Mouse (Mus musculus) gastrocnemius, postnatal 4 days (tissue): ENCODE measurements around the gene Col23a1. TPM values are rescaled to one million over a fixed set of nuclear protein-coding genes. Genes with fewer than 3 reads are reported as not detected.
A peak's percentile ranks its signal among the peaks of the same experiment; 100 is the strongest.

Experiments used
- DNase-seq, 2 experiments: peaks; one replicate each; pipeline ENCODE4 v3.0.0; 2021 to 2022; ENCODE audit warnings: low spot score in 2 of 2, mixed read lengths in 2 of 2
- total RNA-seq, 2 experiments: library from RNA; stranded (reverse); gene quantifications; 2 replicates each; pipeline ENCODE4 v1.2.3; 2021

Gene Col23a1
- total RNA-seq, 2 experiments from 2014 or later = 25.0 to 34.6 TPM

DNA sequence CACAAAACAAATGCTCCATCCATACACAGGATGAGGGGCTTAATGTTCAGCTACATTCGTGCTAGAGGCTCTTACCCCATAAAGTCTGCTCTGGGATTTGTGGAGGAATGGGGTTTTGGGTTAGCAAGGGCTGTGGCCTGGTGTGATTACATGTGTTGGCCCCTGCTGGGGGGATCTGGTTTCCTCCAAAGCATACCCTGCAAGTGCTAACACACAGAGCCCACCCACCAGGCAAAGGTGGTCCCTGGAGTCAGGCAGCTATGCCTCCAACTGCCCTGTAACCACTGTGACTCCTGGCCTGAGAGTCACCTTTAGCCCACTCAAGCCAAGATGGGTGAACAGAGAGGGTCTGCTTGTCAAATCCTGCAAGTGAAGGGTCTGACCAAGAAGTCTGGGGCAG lies 82.2 kb downstream of the Col23a1 start:
- DNase-seq = no peak

DNA sequence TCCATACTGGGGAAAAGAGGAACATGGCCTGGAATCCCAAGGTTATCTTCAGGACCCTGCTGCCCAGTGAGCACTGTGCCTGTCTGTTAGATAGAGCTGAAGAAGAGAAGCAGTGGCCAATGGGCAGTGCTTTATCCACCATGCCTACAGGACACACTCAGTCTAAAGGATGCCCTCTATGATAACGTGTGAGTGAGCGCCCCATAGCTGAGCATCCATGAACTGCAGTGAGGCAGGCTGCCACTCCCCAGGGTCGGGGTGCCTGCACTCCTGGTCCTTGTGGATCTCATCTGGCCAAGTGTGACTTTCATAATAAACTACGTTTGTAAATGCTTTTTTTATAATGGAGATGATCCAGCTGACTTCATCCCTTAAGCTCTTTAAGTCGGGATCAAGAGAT lies 87.5 kb downstream of the Col23a1 start:
- peak in 1 of 2 experiments; percentile 16 for DNase-seq

DNA sequence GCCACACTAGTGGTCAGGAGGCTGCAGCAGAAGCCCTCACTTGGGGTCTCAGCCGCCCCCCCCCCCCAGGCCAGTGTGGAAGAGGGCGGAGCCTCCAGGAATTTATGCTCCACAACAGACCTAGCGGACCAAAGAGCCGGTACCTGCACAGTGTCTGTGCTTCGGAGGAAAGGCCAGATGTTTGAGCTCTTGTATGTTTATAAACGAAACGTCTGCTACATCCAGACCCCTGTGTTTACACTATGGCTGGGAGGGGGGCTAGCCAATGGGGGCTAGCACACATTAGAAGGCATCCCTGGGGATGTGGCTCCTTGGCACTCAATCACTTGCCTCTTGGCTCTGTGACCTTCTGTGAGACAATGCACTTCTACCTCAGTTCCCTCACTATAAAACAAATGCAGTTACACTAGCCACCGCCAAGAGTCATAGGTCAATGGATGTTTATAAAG lies 99.2 kb downstream of the Col23a1 start:
- DNase-seq = no peak

DNA sequence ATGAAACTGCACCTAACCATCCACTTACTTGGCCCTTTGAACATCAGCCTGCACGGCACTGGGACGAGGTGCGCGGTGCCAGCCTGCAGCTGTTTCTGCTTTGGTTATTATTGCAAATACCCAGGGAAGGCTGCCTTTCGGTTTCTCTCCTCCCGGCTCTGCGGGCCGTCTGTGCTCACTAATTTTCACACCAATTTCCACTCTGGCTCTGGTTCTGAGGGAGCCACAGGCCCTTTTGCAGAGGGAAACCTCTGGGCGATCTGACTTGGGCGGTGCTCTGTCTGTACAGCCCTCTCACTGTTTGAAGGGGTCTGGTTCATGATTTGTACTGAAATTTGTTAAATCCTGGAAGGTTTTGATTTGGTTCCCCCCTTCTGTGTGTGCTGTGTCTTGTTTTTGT lies 100.0 kb downstream of the Col23a1 start:
- DNase-seq = no peak

DNA sequence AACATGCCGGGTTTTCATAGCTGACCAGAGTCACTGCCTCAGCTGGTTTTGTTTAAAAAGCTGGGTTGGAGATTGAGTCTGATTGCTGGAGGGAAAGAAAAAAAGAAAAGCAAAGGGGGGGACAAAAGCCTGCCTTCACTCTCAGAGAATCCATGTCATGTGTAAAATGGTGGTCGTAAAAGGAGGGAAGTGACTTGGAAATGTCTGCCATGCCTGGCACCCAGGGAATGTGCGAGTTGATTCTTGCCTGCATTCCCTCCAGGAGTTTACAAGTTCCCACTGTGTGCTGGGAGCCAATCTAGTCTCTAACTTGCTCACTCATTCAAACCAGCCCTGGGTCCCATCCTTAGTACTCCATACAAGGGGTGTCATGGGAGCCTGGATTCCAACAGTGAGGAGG lies 100.8 kb downstream of the Col23a1 start:
- DNase-seq = no peak

DNA sequence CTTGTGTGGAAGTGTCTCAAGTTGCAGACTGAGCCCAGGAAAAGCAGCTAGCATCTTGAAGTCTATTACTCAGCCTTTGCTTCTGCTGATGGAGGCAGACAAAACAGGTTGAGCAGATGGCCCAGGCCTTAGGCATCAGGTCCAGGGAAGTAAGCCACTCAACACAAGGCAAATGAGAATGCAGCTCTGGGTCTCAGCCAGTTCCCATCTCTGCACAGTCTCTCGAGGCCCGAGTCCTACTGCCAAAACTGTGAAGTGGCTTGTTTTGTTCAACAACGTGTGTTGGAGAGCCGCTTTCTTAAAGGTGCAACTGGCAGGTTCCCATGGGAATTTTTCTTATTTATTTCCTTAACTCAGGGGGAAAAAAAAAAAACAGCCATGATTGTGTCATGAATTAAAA lies 101.8 kb downstream of the Col23a1 start:
- peak in 1 of 2 experiments; percentile 28 for DNase-seq

DNA sequence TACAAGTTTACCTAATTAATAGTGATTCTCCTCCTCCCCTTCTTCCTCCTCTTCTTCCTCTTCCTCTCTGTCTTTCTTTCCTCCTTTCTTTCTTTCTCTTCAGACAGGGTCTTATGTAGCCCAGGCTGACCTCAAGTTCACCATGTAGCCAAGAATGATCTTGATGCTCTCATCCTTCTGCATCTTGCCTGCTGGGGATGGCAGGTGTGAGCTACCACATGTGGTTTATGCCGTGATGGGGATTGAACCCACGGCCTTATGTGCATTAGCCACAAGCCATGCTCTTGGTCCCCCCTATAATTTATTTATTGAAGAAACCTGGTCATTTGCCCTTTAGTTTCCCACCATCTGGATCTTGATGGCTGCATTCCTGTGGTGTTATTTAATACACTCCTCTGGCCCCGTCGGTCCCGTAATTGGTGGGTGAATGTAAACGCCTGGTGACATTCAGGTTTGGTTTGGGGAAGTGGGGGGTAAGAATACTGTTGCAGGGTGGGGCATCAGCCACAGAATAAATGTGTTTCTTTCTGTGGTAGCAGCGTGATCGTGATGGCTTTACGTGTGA lies 104.7 kb downstream of the Col23a1 start:
- DNase-seq = no peak

DNA sequence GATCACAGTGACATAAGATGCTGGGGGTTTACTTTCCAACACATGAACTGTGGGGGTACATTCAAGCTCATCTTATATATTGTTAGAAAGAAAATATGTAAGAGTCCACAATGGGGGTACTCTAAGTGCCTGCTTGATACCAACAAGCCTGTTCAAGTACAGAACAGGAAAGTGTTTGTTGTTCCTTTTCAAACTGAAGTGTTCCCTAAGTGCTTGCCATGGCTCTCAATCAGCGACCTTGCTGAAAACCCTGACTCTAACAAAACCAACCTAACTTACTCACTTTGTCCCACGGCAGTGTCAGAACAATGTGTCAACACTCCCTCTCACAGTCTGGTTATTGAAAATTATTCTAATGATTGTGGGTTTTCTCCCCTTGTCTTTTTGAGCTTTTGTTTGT lies 106.7 kb downstream of the Col23a1 start:
- no peak for DNase-seq

DNA sequence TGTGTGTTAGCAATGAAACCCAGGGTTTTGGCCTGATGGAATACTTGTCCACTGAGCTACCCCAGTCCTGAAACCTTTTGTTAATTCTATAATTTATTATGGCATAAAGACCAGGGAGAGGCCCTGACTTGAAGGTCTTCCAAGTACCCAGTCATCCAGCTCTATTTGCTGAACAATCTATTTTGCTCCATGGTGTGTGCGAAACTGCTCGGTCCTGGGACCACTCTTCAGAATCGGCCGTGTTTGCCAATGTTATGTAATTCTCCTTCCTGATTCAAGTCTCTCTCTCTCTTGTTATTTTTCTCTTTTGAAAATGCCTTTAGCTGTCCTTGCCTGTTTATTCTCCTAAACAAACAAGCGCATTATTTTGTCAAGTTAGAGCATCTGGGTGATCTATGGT lies 108.4 kb downstream of the Col23a1 start:
- no peak for DNase-seq

DNA sequence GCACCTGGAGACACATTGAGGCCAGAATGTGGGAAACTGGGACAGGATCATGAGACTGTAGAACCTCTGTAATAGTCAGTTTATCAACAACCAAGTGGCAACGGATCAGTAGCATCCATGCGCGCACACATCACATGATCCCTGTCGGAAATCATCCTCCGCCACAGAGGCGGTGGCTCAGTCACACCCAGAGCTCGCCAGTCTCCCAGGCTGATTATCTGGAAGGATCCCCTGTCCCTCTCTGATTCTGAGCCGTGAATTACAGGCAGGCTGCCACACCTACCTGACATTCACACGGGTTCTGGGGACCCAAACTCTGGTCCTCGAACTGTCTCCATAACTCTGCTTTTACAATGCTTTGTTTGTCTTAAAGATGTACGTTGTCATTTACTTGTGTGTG lies 110.6 kb downstream of the Col23a1 start:
- no peak for DNase-seq

DNA sequence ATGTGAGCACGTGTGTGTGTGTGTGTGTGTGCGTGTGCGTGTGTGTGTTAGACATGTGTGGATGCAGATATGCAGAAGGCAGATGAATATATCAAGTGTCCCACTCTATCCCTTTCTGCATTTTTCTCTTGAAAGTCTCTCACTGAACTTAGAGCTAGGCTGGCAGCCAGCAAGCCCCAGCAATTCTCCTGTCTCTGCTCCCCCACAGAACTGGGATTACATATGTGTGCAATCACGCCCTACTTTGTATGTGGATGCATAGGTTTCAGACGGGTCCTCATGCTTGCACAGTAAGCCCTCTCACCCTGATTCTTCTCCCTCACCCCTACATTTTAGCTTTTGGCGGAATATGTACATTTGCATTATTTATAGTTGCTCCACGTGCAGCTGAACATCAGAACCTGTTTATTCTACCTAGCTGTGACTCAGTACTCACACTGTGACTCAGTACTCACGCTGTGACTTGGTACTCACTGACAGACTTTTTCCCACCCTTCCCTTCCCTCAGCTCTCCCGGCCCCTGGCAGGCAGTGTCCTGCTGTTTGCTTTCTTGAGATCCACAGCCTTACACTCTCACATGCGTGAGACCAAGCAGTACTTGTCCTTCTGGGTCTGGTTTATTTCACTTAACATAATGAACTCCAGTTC lies 111.9 kb downstream of the Col23a1 start:
- no peak for DNase-seq

DNA sequence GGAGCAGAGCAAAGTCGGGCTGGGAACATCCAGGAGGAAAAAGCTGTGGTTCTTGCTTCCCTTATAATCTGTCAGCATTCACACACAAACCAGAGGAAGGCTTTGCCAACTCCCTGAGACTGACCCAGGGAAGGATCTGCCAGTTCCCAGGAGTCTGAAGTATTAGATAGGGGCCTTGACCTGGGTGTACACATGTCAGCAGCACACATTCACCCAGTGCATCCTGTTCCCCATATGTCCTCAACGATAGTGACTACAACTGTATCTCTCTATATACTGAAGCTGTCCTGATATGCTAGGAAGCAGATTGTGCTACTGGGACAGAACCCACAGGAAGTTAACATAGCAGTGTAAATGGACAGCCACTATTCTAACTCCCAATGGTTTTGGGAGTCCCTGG lies 114.2 kb downstream of the Col23a1 start:
- DNase-seq = no peak

DNA sequence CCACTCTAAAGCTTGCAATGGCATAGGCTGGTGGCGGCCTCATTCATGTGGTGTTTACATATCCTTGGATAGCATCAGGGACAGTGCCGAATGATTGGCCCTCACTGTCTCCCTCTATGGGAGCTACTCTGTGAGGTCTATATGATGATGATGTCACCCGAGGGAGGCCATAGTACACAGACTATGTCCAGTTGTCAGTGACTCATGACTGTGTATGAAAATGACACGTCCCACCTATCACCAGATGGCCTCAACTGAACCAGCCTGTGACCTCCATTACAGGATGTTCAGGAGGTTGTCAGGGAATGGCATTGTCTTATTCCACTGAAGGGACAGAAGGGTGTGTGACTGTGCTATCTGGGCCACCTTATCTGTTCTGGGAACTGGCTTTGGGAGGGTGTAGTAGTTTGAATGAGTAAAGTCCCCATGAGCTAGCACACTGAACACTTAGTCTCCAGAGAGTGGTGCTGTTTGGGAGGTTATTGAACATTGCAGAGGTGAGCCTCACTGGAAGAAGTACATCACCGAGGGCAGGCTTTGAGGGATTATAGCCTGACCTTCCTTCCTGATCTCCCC lies 115.2 kb downstream of the Col23a1 start:
- no peak for DNase-seq

DNA sequence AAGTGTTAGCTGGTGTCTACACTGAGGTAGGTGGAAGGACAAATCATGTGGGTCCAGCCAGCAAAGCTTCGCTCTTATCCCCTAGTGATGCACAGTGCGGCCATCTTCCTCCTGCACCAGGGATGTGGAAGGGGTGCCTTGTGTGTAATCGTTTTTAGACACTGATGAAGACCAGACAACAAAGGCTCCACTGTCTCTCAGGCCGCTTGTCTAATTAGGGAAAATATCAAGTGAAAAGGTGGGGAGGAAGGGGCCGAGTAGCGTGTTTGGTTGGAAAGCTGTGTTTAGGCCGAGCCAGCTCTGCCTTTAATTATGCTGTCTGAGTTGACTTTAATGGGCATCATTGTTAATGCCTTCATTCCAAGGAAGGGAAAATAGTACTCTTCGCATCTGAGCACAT lies 116.8 kb downstream of the Col23a1 start:
- no peak for DNase-seq

DNA sequence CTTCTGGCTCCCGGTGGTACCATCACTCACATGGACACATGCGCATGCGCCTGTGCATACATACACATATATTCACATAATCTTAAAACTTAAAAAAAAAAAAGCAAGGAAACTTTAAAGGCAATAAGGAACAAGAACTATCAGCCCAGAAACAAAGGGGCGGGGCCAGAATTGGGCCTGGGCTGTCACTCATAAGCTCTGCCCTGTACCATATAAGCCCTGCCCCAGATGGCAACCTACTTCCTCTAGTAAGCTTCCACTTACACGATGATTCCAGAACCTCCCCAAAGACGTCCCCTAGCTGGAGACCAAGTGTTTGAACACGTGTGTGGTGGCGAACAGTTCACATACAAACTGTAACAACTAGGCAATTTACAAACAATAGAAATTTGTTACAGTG lies 117.6 kb downstream of the Col23a1 start:
- DNase-seq = no peak

DNA sequence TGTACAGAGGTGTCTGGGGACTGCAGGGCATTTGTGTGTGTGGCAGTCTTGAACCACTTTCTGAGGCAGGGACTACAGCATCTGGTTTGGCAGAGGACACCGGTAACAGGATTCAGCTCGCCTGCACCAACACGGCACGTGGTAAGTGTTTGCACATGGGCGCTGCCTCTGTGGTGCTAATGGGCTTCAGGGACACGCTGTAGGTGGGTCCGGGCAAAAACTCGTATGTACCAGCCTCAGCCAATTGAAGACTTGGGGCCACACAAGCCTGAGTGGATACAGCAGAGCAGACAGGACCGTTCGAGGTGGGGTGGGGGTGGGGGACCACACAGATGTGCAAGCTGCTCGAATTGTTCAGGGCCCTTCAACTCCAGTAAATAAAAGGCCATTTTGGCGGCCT lies 121.1 kb downstream of the Col23a1 start:
- DNase-seq = no peak

DNA sequence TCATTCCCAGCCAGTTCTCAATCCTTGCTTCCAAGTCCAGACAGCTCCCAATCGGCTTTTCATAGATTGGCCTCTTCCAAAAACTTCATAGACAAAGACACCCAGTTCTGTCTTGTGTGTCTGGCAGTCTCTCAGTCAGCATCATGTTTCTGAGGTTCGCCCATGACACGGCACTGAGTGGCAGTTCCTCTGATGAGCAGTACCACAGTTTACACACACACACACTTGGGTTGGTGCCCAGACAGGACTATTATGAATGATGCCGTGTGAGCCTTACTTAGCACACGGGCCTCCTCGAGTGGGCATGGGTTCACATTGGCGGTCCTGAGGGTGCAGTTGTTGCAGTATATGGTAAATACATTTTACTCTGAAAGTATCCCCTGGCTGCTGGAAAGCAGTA lies 124.8 kb downstream of the Col23a1 start:
- no peak for DNase-seq

DNA sequence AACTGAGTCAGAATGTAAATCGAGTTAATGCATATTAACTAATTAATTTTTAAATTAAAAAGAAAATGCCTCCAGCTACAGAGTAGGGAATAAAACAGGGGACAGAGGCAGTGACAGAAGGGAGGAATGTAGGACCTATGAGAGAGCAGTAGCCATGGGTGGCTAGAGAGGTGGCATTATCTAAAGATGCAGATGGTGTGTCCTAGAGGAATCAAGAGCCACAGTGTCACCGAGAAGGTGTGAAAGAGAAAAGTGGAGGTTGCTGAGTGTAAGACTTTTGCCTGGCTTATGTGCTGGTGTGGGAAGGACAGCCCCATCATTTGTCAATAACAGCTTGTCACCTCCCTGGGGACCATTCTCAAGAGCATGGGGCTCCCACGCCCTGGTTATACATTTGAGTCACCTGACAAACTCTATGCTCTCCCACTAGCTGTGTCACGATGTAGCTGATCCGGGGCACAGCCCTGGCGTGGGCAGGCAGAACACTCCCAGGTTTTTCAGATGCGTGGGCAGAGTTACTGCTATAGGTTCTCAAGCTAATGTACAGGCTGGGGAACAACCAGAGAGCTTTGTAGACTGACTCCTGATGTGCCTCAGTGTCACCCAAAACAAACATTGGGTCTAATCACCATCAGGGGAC lies 125.4 kb downstream of the Col23a1 start:
- no peak for DNase-seq

DNA sequence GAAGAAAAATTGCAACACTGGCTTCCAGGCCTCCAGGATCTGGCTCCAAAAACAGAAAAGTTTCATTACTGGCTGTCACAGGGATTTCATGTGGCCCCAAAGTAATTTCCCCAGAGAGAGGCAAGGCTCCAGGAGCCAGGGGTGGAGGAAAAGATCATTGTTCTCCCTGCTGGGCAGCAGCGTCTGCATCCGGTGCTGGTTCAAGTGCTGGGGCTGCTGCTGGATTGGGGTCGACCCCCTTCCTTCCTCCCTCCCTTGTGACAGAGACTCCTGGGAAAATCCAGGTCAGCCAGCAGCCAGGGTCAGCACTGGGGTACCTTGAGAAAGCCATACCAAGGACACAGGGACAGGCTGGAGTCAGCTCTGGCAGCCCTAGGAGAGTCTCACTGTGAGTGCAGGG lies 129.1 kb downstream of the Col23a1 start:
- no peak for DNase-seq

DNA sequence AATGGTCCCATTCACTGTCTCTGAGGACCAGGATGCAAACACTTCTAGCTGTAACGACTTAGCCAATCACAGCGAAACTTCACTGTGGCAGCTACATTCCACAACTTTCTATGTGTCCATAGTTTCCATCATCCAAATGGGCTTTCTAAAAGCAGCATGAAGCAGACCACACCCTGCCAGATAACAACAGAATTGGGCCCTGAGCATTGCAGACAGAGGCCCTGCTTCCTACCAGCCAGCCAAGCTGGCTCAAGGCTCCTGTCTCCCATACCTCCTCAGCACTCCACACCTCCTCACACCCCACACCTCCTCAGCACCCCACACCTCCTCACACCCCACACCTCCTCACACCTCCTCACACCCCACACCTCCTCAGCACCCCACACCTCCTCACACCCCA lies 132.2 kb downstream of the Col23a1 start:
- no peak for DNase-seq

DNA sequence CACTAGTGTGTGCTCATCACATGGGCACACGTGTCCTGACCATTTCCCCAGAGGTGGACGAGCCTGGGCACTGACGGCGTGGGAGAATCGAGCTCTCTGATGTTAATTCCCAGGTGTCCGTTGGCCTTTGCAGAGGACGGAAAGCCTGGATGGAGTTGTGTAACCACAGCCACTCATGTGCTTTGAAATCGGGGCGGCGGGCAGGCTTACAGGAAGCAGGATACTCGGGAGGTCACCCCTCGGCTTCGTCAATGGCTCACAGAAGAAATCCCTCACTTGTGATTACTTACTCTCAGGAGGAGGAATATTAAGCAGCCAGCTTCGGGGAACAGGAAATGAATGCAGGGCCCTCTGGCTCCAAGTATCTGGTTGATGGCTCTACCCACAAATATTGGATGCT lies 133.0 kb downstream of the Col23a1 start:
- DNase-seq = no peak

DNA sequence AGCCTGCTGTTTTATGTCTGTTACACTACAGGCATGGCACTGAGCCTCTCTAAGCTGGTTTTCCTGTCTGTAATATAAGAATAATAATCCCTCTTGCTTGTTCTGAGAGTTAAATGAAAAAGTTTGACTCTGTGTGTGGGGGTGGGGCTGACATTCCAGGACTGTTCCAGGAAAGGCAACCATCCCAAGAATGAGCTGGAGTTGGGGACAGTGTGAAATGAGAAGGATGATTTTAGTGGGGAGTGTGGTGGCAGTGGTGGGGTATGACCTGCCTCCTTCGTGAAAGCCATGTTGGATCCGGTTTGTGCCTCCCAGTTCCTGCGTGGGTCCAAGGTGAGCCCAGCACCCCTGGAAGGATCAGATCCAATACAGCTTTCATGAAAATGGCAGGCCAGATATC lies 136.4 kb downstream of the Col23a1 start:
- DNase-seq = no peak
